Mouse (Mus musculus): ENCODE measurements around the gene Med20. TPM values are rescaled to one million over a fixed set of nuclear protein-coding genes. Genes with fewer than 3 reads are reported as not detected.
"Not testable (repeated sequence)": the region's sequence is repeated elsewhere in the genome, so short reads cannot be mapped to it uniquely, and the experiment has no call there.

Gene Med20
- polyA plus RNA-seq, 1 experiment: not detected

GRCm38 (mm10) chr17:47594969-47595247 is 16.5 kb upstream of the Med20 start:
- Histone ChIP-seq H3K4me3 (ENCODE audit: insufficient read depth, low read depth, low read length) (peak overlapping the region; percentile 29), H3K27ac (ENCODE audit: insufficient read depth, low read depth, low read length) (no peak overlapping the region), H3K4me1 (ENCODE audit: control insufficient read depth, insufficient read depth, low read length) (peaks cover 30% of the 10 kb centered on the region)
- 8% methylated on average over 8 of the region's 9 CpGs for WGBS
- no peak for TF ChIP-seq POLR2A (IDR thresholded peaks at IDR 0.05; ENCODE audit: insufficient read depth, low read depth, low read length)

DNA sequence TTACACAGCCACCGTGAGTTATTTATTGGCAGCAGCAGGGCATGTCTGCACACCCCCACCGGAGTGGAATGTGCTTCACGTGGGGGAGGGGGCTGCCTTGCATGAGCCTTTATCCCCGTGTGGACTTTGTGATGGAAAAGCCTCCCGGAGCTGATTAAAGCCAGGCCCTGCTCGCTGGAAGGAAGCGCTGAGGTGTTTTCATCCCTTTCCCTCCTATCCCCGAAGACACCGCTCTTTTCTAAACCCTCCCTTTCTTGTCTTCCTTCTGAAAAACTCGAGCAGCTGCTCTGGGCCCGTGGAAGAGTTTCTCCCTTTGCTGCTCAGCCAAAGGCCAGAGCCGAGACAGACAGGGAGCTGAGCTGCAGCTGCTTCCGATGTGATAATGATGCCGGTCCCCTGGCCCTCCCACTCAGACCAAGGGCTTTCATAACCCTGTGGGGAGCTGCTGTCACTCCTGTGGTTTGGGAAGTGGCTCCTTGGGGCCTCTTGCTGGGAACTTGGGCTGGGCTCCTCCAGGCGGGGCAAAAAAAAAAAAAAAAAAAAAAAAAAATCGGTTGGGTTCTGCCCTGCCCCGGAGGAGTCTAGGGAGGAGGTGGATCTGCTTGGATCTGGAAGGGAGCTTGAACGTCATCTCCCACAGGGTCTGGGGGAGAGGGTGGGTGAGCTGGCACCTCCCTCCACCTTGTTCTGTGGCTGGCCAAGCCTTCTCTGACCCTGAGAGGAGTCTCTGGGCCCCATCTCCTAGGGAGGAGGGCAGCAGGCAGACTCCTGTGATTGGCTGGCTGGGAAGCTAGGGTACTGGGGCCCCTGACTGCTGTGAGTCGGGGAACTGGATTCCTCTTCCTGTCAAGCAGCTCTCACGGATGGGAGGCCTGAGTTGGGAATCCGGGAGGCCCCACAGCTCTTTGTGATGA is 15.9 kb upstream of the Med20 start:
- WGBS: 12% methylated on average over 20 of the region's 21 CpGs
- no peak for TF ChIP-seq CTCF (IDR thresholded peaks at IDR 0.05; ENCODE audit: insufficient read depth, low read depth, low read length)
- TF ChIP-seq POLR2A (IDR thresholded peaks at IDR 0.05; ENCODE audit: insufficient read depth, low read depth, low read length): no peak
- Histone ChIP-seq H3K4me3 (ENCODE audit: insufficient read depth, low read depth, low read length) (peak overlapping the region; percentile 29), H3K27ac (ENCODE audit: insufficient read depth, low read depth, low read length) (no peak overlapping the region), H3K4me1 (ENCODE audit: control insufficient read depth, insufficient read depth, low read length) (peaks cover 30% of the 10 kb centered on the region)

DNA sequence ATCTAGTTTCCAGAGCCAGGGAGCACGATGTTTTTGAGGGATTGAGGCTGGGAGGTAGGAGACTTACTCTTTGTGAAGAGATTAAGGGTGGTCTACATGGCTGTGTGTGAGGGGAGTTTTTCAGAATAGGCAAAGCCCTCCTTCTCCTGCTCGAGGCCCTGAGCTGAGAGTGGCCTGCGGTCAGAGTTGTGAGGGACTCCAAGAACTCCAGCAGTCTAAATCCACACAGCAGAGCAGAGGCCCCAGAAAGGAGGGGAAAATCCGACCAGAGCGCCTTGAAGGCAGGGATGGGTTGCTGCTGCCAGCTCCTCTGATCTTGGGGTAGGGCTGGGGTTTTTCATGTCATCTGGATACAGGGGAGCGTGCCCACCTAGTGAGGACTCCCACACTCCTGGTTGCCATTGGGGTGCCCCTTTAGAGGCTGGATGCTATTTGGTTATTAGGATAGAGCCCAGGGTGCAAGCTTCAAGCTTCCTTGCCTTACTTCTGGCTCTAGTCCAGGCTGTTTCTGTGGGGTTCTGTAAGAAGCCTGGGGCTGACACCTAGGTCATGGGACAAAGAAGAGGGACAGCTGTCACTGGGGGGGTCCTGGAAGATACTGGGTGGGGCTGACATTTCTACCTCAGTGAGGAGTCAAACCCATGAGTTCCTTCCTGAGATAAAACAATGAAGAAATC is 15.1 kb upstream of the Med20 start:
- H3K27ac ChIP-seq (ENCODE audit: insufficient read depth, low read depth, low read length): no peak overlapping the region
- H3K4me1 ChIP-seq (ENCODE audit: control insufficient read depth, insufficient read depth, low read length): peaks cover 30% of the 10 kb centered on the region
- H3K4me3 ChIP-seq (ENCODE audit: insufficient read depth, low read depth, low read length): no peak overlapping the region
- WGBS: 60% methylated on average over 6 of the region's 6 CpGs
- TF ChIP-seq POLR2A (IDR thresholded peaks at IDR 0.05; ENCODE audit: insufficient read depth, low read depth, low read length) (no peak), CTCF (IDR thresholded peaks at IDR 0.05; ENCODE audit: insufficient read depth, low read depth, low read length) (no peak)

DNA sequence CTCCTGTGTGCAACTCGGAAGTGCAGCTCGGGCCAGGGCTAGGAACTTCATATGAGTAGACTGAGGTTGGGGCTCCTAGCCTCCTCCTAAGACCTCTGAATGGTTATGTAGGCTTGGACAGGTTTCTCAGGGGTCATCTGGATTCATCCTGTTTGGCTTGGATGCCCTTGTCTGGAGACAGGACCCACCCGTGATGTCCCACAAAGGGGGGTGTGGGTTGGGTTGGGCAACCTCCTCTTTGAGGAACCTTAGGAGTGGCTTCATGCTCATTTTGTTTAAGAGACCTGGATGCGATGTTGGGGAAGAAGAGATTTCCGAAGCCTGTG is 14.6 kb upstream of the Med20 start:
- WGBS: 83% methylated on average over 5 of the region's 5 CpGs
- no peak overlapping the region for H3K27ac ChIP-seq (ENCODE audit: insufficient read depth, low read depth, low read length)
- peaks cover 30% of the 10 kb centered on the region for H3K4me1 ChIP-seq (ENCODE audit: control insufficient read depth, insufficient read depth, low read length)
- no peak overlapping the region for H3K4me3 ChIP-seq (ENCODE audit: insufficient read depth, low read depth, low read length)
- TF ChIP-seq CTCF (IDR thresholded peaks at IDR 0.05; ENCODE audit: insufficient read depth, low read depth, low read length) (no peak), POLR2A (IDR thresholded peaks at IDR 0.05; ENCODE audit: insufficient read depth, low read depth, low read length) (no peak)

GRCm38 (mm10) chr17:47597261-47597660 is 14.1 kb upstream of the Med20 start:
- no peak overlapping the region for H3K4me3 ChIP-seq (ENCODE audit: insufficient read depth, low read depth, low read length)
- H3K27ac ChIP-seq (ENCODE audit: insufficient read depth, low read depth, low read length): no peak overlapping the region
- no peak for TF ChIP-seq CTCF (IDR thresholded peaks at IDR 0.05; ENCODE audit: insufficient read depth, low read depth, low read length)
- peaks cover 30% of the 10 kb centered on the region for H3K4me1 ChIP-seq (ENCODE audit: control insufficient read depth, insufficient read depth, low read length)
- 75% methylated on average over 13 of the region's 13 CpGs for WGBS

- TF ChIP-seq POLR2A (IDR thresholded peaks at IDR 0.05; ENCODE audit: insufficient read depth, low read depth, low read length) (no peak), CTCF (IDR thresholded peaks at IDR 0.05; ENCODE audit: insufficient read depth, low read depth, low read length) (peak; percentile 58; the same call in 1 of the 2 replicates)
- Histone ChIP-seq H3K4me1 (ENCODE audit: control insufficient read depth, insufficient read depth, low read length) (peaks cover 30% of the 10 kb centered on the region), H3K27ac (ENCODE audit: insufficient read depth, low read depth, low read length) (no peak overlapping the region), H3K4me3 (ENCODE audit: insufficient read depth, low read depth, low read length) (no peak overlapping the region)
- WGBS: 15% methylated on average over 10 of the region's 10 CpGs
Measured at GRCm38 (mm10) chr17:47597838-47598579, 13.4 kb upstream of the Med20 start.

DNA sequence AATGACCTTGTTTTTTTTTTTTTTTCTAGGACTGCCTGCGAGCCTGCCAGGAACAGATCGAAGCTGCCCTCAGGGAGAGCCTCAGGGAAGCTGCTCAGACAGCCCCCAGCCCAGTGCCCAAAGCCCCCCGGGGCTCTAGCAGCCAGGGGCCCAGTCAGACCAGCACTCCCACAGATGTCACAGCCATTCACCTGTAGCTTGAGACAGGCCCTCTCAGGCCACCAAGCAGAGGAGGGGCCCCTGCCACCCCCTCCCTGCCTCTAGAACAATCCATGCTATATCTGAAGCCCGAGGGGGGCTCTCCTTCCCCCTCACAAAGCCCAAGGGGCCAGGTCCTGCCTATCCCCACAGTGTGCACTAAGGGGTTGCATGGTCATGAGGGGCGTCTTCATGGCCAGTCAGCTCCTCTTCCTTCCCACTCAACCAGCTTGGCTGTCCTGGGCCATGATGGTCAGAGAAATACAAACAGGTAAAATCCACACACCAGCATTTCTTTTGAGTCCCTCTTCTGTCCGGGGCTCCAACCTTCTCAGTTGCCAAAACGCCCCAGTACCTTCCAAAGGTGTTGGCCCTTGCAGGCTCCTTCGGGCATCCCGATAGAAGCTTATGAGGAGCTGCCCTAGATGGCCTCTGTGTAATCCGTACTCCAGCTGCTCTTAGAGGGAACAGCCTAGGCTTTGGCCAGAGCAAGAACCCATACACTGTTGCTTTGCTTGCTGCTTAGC is 12.6 kb upstream of the Med20 start:
- not testable (repeated sequence) for H3K27ac ChIP-seq (ENCODE audit: insufficient read depth, low read depth, low read length); H3K4me3 ChIP-seq (ENCODE audit: insufficient read depth, low read depth, low read length)
- H3K4me1 ChIP-seq (ENCODE audit: control insufficient read depth, insufficient read depth, low read length): peaks cover 28% of the 10 kb centered on the region
- WGBS: 86% methylated on average over 10 of the region's 10 CpGs

DNA sequence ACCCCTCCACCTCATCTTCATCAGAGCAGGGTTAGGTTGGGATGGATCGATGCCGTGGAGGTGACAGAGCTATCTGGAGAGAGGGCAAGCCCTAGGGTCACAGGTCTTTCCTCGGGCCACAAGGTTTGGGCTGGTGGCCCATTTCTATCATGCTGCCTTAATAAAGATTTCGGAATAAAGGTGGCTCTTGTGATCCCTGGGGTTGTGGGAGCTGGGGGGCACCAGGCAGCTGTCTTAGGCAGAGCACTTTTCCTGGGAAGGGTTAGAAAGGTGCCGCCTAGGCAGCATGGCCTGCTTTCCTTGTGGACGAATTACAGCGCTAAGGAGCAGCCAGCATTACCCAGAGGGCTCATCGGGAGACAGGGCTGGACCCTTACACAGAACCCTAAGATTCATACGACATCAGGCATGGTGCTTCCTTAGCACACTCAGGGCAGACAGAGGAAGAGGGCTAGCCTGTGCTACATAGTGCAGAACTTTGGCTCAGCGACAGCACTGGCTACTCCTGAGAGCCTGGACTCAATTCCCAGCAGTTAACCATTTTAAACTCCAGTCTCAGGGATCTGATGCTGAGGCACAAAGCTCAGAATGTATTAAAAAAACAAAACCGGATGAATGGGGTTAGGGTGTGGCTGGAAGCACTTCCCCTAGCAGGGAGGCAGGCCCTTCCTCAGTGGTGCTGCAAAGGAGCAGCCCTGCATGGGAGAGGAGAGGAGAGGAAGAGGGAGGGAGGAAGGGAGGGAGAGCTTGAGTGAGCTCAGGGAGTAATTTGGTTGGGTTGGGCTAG is 11.7 kb upstream of the Med20 start:
- Histone ChIP-seq H3K4me3 (ENCODE audit: insufficient read depth, low read depth, low read length) (no peak overlapping the region), H3K27ac (ENCODE audit: insufficient read depth, low read depth, low read length) (no peak overlapping the region), H3K4me1 (ENCODE audit: control insufficient read depth, insufficient read depth, low read length) (peaks cover 25% of the 10 kb centered on the region)
- 76% methylated on average over 11 of the region's 11 CpGs for WGBS
- TF ChIP-seq POLR2A (IDR thresholded peaks at IDR 0.05; ENCODE audit: insufficient read depth, low read depth, low read length) (no peak), CTCF (IDR thresholded peaks at IDR 0.05; ENCODE audit: insufficient read depth, low read depth, low read length) (no peak)
